Mouse (Mus musculus): ENCODE measurements around the gene Olfr1120. TPM values are rescaled to one million over a fixed set of nuclear protein-coding genes. Genes with fewer than 3 reads are reported as not detected.

Olfr1120 gene
- polyA plus RNA-seq (2015; fragmentation: Illumina TruSeq; extraction: RNeasy Lipid Tissue Mini Kit (QIAGEN cat#74804); ENCODE audit: insufficient read depth, low replicate concordance): not detected

GRCm38 (mm10) chr2:87354515-87354914 lies at the start of gene Olfr1120:
Gene Olfr1120 (plus strand): TSS chr2:87354815.

GRCm38 (mm10) chr2:87307281-87307680 lies 47.3 kb upstream of the Olfr1120 start, which contains the start of gene Olfr1118:
Gene Olfr1118 (plus strand): TSS chr2:87307581.

GRCm38 (mm10) chr2:87369595-87369994 lies 15.0 kb downstream of the Olfr1120 start, which contains the start of gene Olfr1121:
Gene Olfr1121 (plus strand): TSS chr2:87369895.

GRCm38 (mm10) chr2:87385549-87385948 lies 30.9 kb downstream of the Olfr1120 start, which contains the start of gene Olfr1122:
Gene Olfr1122 (plus strand): TSS chr2:87385849.

Other genes starting within 250 kb of the Olfr1120 start
- gene Olfr259, start 240.2 kb upstream of the Olfr1120 start, polyA plus RNA-seq (2015; fragmentation: Illumina TruSeq; extraction: RNeasy Lipid Tissue Mini Kit (QIAGEN cat#74804); ENCODE audit: insufficient read depth, low replicate concordance): not detected
- not detected for gene Olfr1110, start 214.5 kb upstream of the Olfr1120 start, polyA plus RNA-seq (2015; fragmentation: Illumina TruSeq; extraction: RNeasy Lipid Tissue Mini Kit (QIAGEN cat#74804); ENCODE audit: insufficient read depth, low replicate concordance)
- gene Olfr1111, start 202.2 kb upstream of the Olfr1120 start, polyA plus RNA-seq (2015; fragmentation: Illumina TruSeq; extraction: RNeasy Lipid Tissue Mini Kit (QIAGEN cat#74804); ENCODE audit: insufficient read depth, low replicate concordance): not detected
- gene Olfr1112, start 167.0 kb upstream of the Olfr1120 start, polyA plus RNA-seq (2015; fragmentation: Illumina TruSeq; extraction: RNeasy Lipid Tissue Mini Kit (QIAGEN cat#74804); ENCODE audit: insufficient read depth, low replicate concordance): not detected
- gene Olfr1113, start 145.8 kb upstream of the Olfr1120 start, polyA plus RNA-seq (2015; fragmentation: Illumina TruSeq; extraction: RNeasy Lipid Tissue Mini Kit (QIAGEN cat#74804); ENCODE audit: insufficient read depth, low replicate concordance): not detected
- not detected for gene Olfr1115, start 106.8 kb upstream of the Olfr1120 start, polyA plus RNA-seq (2015; fragmentation: Illumina TruSeq; extraction: RNeasy Lipid Tissue Mini Kit (QIAGEN cat#74804); ENCODE audit: insufficient read depth, low replicate concordance)
- not detected for gene Olfr1116, start 87.3 kb upstream of the Olfr1120 start, polyA plus RNA-seq (2015; fragmentation: Illumina TruSeq; extraction: RNeasy Lipid Tissue Mini Kit (QIAGEN cat#74804); ENCODE audit: insufficient read depth, low replicate concordance)
- gene Olfr1118, start 47.2 kb upstream of the Olfr1120 start, polyA plus RNA-seq (2015; fragmentation: Illumina TruSeq; extraction: RNeasy Lipid Tissue Mini Kit (QIAGEN cat#74804); ENCODE audit: insufficient read depth, low replicate concordance): not detected
- gene Olfr1121, start 15.1 kb downstream of the Olfr1120 start, polyA plus RNA-seq (2015; fragmentation: Illumina TruSeq; extraction: RNeasy Lipid Tissue Mini Kit (QIAGEN cat#74804); ENCODE audit: insufficient read depth, low replicate concordance): not detected
- gene Olfr1122, start 31.0 kb downstream of the Olfr1120 start, polyA plus RNA-seq (2015; fragmentation: Illumina TruSeq; extraction: RNeasy Lipid Tissue Mini Kit (QIAGEN cat#74804); ENCODE audit: insufficient read depth, low replicate concordance): not detected
- gene Olfr1123, start 61.8 kb downstream of the Olfr1120 start, polyA plus RNA-seq (2015; fragmentation: Illumina TruSeq; extraction: RNeasy Lipid Tissue Mini Kit (QIAGEN cat#74804); ENCODE audit: insufficient read depth, low replicate concordance): not detected
- not detected for gene Olfr1124, start 75.5 kb downstream of the Olfr1120 start, polyA plus RNA-seq (2015; fragmentation: Illumina TruSeq; extraction: RNeasy Lipid Tissue Mini Kit (QIAGEN cat#74804); ENCODE audit: insufficient read depth, low replicate concordance)
- gene Olfr1126, start 99.1 kb downstream of the Olfr1120 start, polyA plus RNA-seq (2015; fragmentation: Illumina TruSeq; extraction: RNeasy Lipid Tissue Mini Kit (QIAGEN cat#74804); ENCODE audit: insufficient read depth, low replicate concordance): not detected
- gene Pramel7, start 142.3 kb downstream of the Olfr1120 start, polyA plus RNA-seq (2015; fragmentation: Illumina TruSeq; extraction: RNeasy Lipid Tissue Mini Kit (QIAGEN cat#74804); ENCODE audit: insufficient read depth, low replicate concordance): not detected
- not detected for gene Pramel6, start 151.8 kb downstream of the Olfr1120 start, polyA plus RNA-seq (2015; fragmentation: Illumina TruSeq; extraction: RNeasy Lipid Tissue Mini Kit (QIAGEN cat#74804); ENCODE audit: insufficient read depth, low replicate concordance)
- gene Olfr153, start 177.0 kb downstream of the Olfr1120 start, polyA plus RNA-seq (2015; fragmentation: Illumina TruSeq; extraction: RNeasy Lipid Tissue Mini Kit (QIAGEN cat#74804); ENCODE audit: insufficient read depth, low replicate concordance): not detected
- gene Olfr1128, start 190.7 kb downstream of the Olfr1120 start, polyA plus RNA-seq (2015; fragmentation: Illumina TruSeq; extraction: RNeasy Lipid Tissue Mini Kit (QIAGEN cat#74804); ENCODE audit: insufficient read depth, low replicate concordance): not detected
- gene Olfr1129, start 219.1 kb downstream of the Olfr1120 start, polyA plus RNA-seq (2015; fragmentation: Illumina TruSeq; extraction: RNeasy Lipid Tissue Mini Kit (QIAGEN cat#74804); ENCODE audit: insufficient read depth, low replicate concordance): not detected